Mouse (Mus musculus) midbrain, embryonic 10.5 days (tissue): ENCODE measurements around the gene Usp2. TPM values are rescaled to one million over a fixed set of nuclear protein-coding genes. Genes with fewer than 3 reads are reported as not detected.

ENCODE experiments used
- DNase-seq: peaks from one replicate; pipeline ENCODE4 v3.0.0-alpha.2; 2017; ENCODE audit warnings: low spot score
- H3K27ac ChIP-seq: fragments of 300-500 bp; sonication (generic); replicated peaks from 2 replicates; pipeline ENCODE4 v1.5.1; 2016; ENCODE audit warnings: mild to moderate bottlenecking
- H3K27me3 ChIP-seq: fragments of 300-500 bp; sonication (generic); 2 replicates; pipeline ENCODE4 v1.6.1; 2016; ENCODE audit warnings: low read depth, mild to moderate bottlenecking; ENCODE audit not compliant: poor library complexity, severe bottlenecking
- H3K36me3 ChIP-seq: fragments of 300-500 bp; sonication (generic); 2 replicates; pipeline ENCODE4 v1.6.1; 2016; ENCODE audit warnings: mild to moderate bottlenecking, moderate library complexity
- H3K4me1 ChIP-seq: fragments of 300-500 bp; sonication (generic); 2 replicates; pipeline ENCODE4 v1.6.1; 2016
- H3K4me3 ChIP-seq: fragments of 300-500 bp; sonication (generic); 2 replicates; pipeline ENCODE4 v1.5.1; 2016; ENCODE audit warnings: mild to moderate bottlenecking, moderate library complexity
- H3K9me3 ChIP-seq: fragments of 300-500 bp; sonication (generic); replicated peaks from 2 replicates; pipeline ENCODE4 v1.6.1; 2016; ENCODE audit warnings: mild to moderate bottlenecking
- WGBS: fragments of 180-500 bp; shearing (Covaris S2); methylation state at CpG from one replicate; pipeline ENCODE4 v1.1.7; 2016; 5-methylcytosine and 5-hydroxymethylcytosine counted together
- polyA plus RNA-seq: library from polyadenylated mRNA; unstranded; fragments of >200 nt; fragmentation: Nextera tagmentation; extraction: Ambion mirVana; gene quantifications from 2 replicates; pipeline ENCODE4 v1.2.1, GENCODE M21; 2016

The Usp2 gene
- polyA plus RNA-seq, 1 experiment from 2014 or later: 16.5 TPM

- H3K27me3 ChIP-seq: peaks cover 58% of the 10 kb centered on the region
- DNase-seq: peak; percentile 80
- H3K9me3 ChIP-seq: no peaks in the 10 kb centered on the region
- H3K4me1 ChIP-seq: peaks cover 92% of the 10 kb centered on the region
- 0 out of 2 replicates have a peak, but pooled peaks cover 3% of the 10 kb centered on the region for H3K36me3 ChIP-seq
- H3K4me3 ChIP-seq: peak overlapping the region; percentile 41
- peak overlapping the region; percentile 87 for H3K27ac ChIP-seq
- 25% methylated on average over 11 of the region's 11 CpGs for WGBS
Observed at GRCm38 (mm10) chr9:44071914-44072598, 5.2 kb downstream of the Usp2 start.

- WGBS: 35% methylated on average over 4 of the region's 4 CpGs
- H3K9me3 ChIP-seq: no peaks in the 10 kb centered on the region
- peak overlapping the region; percentile 87 for H3K27ac ChIP-seq
- DNase-seq: peak; percentile 53
- H3K4me3 ChIP-seq: peak overlapping the region; percentile 41
- 0 out of 2 replicates have a peak, but pooled peaks cover 3% of the 10 kb centered on the region for H3K36me3 ChIP-seq
- H3K4me1 ChIP-seq: peaks cover 92% of the 10 kb centered on the region
- peaks cover 58% of the 10 kb centered on the region for H3K27me3 ChIP-seq
Observed at GRCm38 (mm10) chr9:44072599-44072915, 5.7 kb downstream of the Usp2 start.

GRCm38 (mm10) chr9:44073115-44073514 lies 6.3 kb downstream of the Usp2 start:
- Histone ChIP-seq H3K9me3 (no peaks in the 10 kb centered on the region), H3K4me1 (peaks cover 89% of the 10 kb centered on the region), H3K27me3 (peaks cover 58% of the 10 kb centered on the region), H3K36me3 (0 out of 2 replicates have a peak, but pooled peaks cover 3% of the 10 kb centered on the region), H3K4me3 (peak overlapping the region; percentile 41), H3K27ac (peak overlapping the region; percentile 87)
- WGBS: 56% methylated on average over 5 of the region's 5 CpGs
- DNase-seq: no peak

- 58% methylated on average over 9 of the region's 9 CpGs for WGBS
- no peak for DNase-seq
- H3K4me3 ChIP-seq: no peak overlapping the region
- H3K4me1 ChIP-seq: peaks cover 94% of the 10 kb centered on the region
- no peak overlapping the region; the same call in 1 of the 2 replicates for H3K27ac ChIP-seq
- H3K36me3 ChIP-seq: 0 out of 2 replicates have a peak, but pooled peaks cover 3% of the 10 kb centered on the region
- H3K9me3 ChIP-seq: no peaks in the 10 kb centered on the region
- H3K27me3 ChIP-seq: peaks cover 62% of the 10 kb centered on the region
Observed at GRCm38 (mm10) chr9:44074395-44075275, 7.8 kb downstream of the Usp2 start.

GRCm38 (mm10) chr9:44075276-44075995 lies 8.6 kb downstream of the Usp2 start:
- no peak for DNase-seq
- Histone ChIP-seq H3K27me3 (peaks cover 64% of the 10 kb centered on the region), H3K4me1 (peaks cover 93% of the 10 kb centered on the region), H3K4me3 (no peak overlapping the region), H3K27ac (0 out of 2 replicates have a peak overlapping the region, but pooled peaks have one; percentile 52), H3K36me3 (0 out of 2 replicates have a peak, but pooled peaks cover 3% of the 10 kb centered on the region), H3K9me3 (no peaks in the 10 kb centered on the region)
- 75% methylated on average over 24 of the region's 24 CpGs for WGBS

GRCm38 (mm10) chr9:44075996-44076763 lies 9.4 kb downstream of the Usp2 start:
- no peak for DNase-seq
- H3K4me3 ChIP-seq: no peak overlapping the region
- 66% methylated on average over 16 of the region's 16 CpGs for WGBS
- H3K4me1 ChIP-seq: peaks cover 85% of the 10 kb centered on the region
- H3K27me3 ChIP-seq: peaks cover 64% of the 10 kb centered on the region
- H3K27ac ChIP-seq: 0 out of 2 replicates have a peak overlapping the region, but pooled peaks have one; percentile 52
- 0 out of 2 replicates have a peak, but pooled peaks cover 3% of the 10 kb centered on the region for H3K36me3 ChIP-seq
- H3K9me3 ChIP-seq: no peaks in the 10 kb centered on the region

GRCm38 (mm10) chr9:44076764-44077120 lies 9.9 kb downstream of the Usp2 start:
- H3K36me3 ChIP-seq: 0 out of 2 replicates have a peak, but pooled peaks cover 3% of the 10 kb centered on the region
- DNase-seq: peak; percentile 63
- peaks cover 70% of the 10 kb centered on the region for H3K27me3 ChIP-seq
- WGBS: 9% methylated on average over 5 of the region's 5 CpGs
- peaks cover 80% of the 10 kb centered on the region for H3K4me1 ChIP-seq
- H3K4me3 ChIP-seq: no peak overlapping the region
- no peak overlapping the region for H3K27ac ChIP-seq
- H3K9me3 ChIP-seq: no peaks in the 10 kb centered on the region

GRCm38 (mm10) chr9:44077266-44077910 lies 10.6 kb downstream of the Usp2 start:
- Histone ChIP-seq H3K27me3 (peaks cover 76% of the 10 kb centered on the region), H3K36me3 (0 out of 2 replicates have a peak, but pooled peaks cover 3% of the 10 kb centered on the region), H3K27ac (no peak overlapping the region), H3K4me1 (peaks cover 73% of the 10 kb centered on the region), H3K4me3 (no peak overlapping the region), H3K9me3 (no peaks in the 10 kb centered on the region)
- DNase-seq: no peak
- 87% methylated on average over 11 of the region's 11 CpGs for WGBS

- no peak overlapping the region for H3K4me3 ChIP-seq
- no peaks in the 10 kb centered on the region for H3K9me3 ChIP-seq
- H3K27ac ChIP-seq: no peak overlapping the region
- H3K36me3 ChIP-seq: 0 out of 2 replicates have a peak, but pooled peaks cover 3% of the 10 kb centered on the region
- 84% methylated on average over 10 of the region's 10 CpGs for WGBS
- no peak for DNase-seq
- peaks cover 85% of the 10 kb centered on the region for H3K27me3 ChIP-seq
- H3K4me1 ChIP-seq: peaks cover 66% of the 10 kb centered on the region
Observed at GRCm38 (mm10) chr9:44078136-44078797, 11.4 kb downstream of the Usp2 start.

GRCm38 (mm10) chr9:44078955-44079756 lies 12.3 kb downstream of the Usp2 start:
- Histone ChIP-seq H3K4me3 (no peak overlapping the region), H3K27ac (peak overlapping the region; percentile 46; the same call in 1 of the 2 replicates), H3K36me3 (0 out of 2 replicates have a peak, but pooled peaks cover 3% of the 10 kb centered on the region), H3K4me1 (peaks cover 66% of the 10 kb centered on the region), H3K9me3 (no peaks in the 10 kb centered on the region), H3K27me3 (peaks cover 93% of the 10 kb centered on the region)
- no peak for DNase-seq
- WGBS: 36% methylated on average over 16 of the region's 16 CpGs
